Comparison of ENCODE assay signal across 17 mouse cellular contexts in the genomic region with DNA sequence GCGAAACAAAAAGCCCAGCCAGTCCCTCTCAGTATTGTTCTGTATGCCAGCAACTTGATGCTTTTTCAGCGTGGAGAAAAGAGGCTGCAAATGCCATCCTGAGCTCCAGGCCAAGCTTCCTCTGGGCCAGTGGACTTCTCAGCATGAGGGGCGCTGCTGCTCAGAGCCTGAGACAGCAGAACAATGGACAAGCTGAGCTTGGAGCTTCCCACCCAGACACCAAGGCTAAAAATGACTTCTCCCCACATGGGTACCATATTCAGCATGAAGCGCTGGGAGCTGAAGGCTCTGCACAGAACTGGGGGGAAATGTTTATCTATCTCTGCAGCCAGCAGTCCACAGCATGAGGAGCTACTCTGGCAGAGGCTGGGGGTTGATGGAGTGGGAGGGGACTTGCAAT.
DNase-seq lines count a peak whose midpoint lies in the region; ATAC-seq and TF ChIP-seq lines count a peak whose summit lies in the region.
"Had no signal": no experiment of that assay in that cellular context is flagged by ENCODE, and none has a peak within 500 bp of the region (broad histone marks: within the 10 kb centered on the region; RNA-seq: fewer than 3 reads in every experiment).

No protein-coding gene starts in this region.

- WGBS in embryonic facial prominence, embryonic 14.5 days, result 52% methylated on average over 4 of the region's 4 CpGs
- 48% methylated on average over 4 of the region's 4 CpGs for WGBS in embryonic facial prominence, embryonic 10.5 days
- 36% methylated on average over 4 of the region's 4 CpGs for WGBS in hindbrain, embryonic 15.5 days

- DNase-seq in embryonic facial prominence, embryonic 14.5 days (ENCODE audit: low spot score), result no peak
- no peak for DNase-seq in embryonic facial prominence, embryonic 10.5 days (ENCODE audit: low spot score)
- no peak for DNase-seq in left cerebral cortex, adult 2 months (ENCODE audit: extremely low spot score in 1 of 2, low spot score in 2 of 2)
- DNase-seq in left cerebral cortex, adult 9 months (ENCODE audit: low spot score in 2 of 2), result no peak
- peak; percentile 20 for DNase-seq in Muller cell, postnatal 12 days (ENCODE audit: inconsistent ontology term)
- no peak for DNase-seq in spleen, adult 18-20 months
- DNase-seq: kidney, adult 11 months; kidney, postnatal 14 days; lung, adult 2 months; lung, postnatal 4 days; thymus, postnatal 25 days had no signal

- H3K27ac ChIP-seq in embryonic facial prominence, embryonic 14.5 days (replicated peaks; ENCODE audit: low read depth, low read length), result no peak overlapping the region
- no peak overlapping the region for H3K27ac ChIP-seq in embryonic facial prominence, embryonic 10.5 days (replicated peaks)
- H3K27ac ChIP-seq in left cerebral cortex, adult 2 months, result peak overlapping the region; percentile 82
- peak overlapping the region; percentile 49 for H3K27ac ChIP-seq in hindbrain, embryonic 15.5 days (replicated peaks)
- H3K27ac ChIP-seq: neural tube, embryonic 13.5 days; stomach, postnatal 0 days had no signal

- no peak overlapping the region for H3K4me2 ChIP-seq in embryonic facial prominence, embryonic 14.5 days (ENCODE audit: low read depth, low read length)
- no peak overlapping the region for H3K4me2 ChIP-seq in hindbrain, embryonic 15.5 days
- H3K4me2 ChIP-seq: heart, embryonic 11.5 days; neural tube, embryonic 13.5 days had no signal

- no peak for TF ChIP-seq CTCF in left cerebral cortex, adult 2 months (IDR thresholded peaks at IDR 0.05)

- no peak overlapping the region for H3K4me3 ChIP-seq in embryonic facial prominence, embryonic 14.5 days (ENCODE audit: low read depth, low read length)
- H3K4me3 ChIP-seq in embryonic facial prominence, embryonic 10.5 days, result no peak overlapping the region
- H3K4me3 ChIP-seq in left cerebral cortex, adult 2 months, result no peak overlapping the region
- H3K4me3 ChIP-seq in hindbrain, embryonic 15.5 days, result no peak overlapping the region
- H3K4me3 ChIP-seq: erythroblast, embryonic 14.5 days; neural tube, embryonic 13.5 days had no signal

- H3K4me1 ChIP-seq in embryonic facial prominence, embryonic 14.5 days (ENCODE audit: control insufficient read depth, insufficient read depth, low read length), result no peaks in the 10 kb centered on the region
- H3K4me1 ChIP-seq in embryonic facial prominence, embryonic 10.5 days, result peaks cover 7% of the 10 kb centered on the region
- H3K4me1 ChIP-seq in hindbrain, embryonic 15.5 days (replicated peaks), result peaks cover 11% of the 10 kb centered on the region
- H3K4me1 ChIP-seq: neural tube, embryonic 13.5 days had no signal

- H3K36me3 ChIP-seq in embryonic facial prominence, embryonic 14.5 days (ENCODE audit: control insufficient read depth, insufficient read depth, low read length), result no peaks in the 10 kb centered on the region
- H3K36me3 ChIP-seq in embryonic facial prominence, embryonic 10.5 days (replicated peaks), result no peaks in the 10 kb centered on the region
- no peaks in the 10 kb centered on the region for H3K36me3 ChIP-seq in hindbrain, embryonic 15.5 days
- H3K36me3 ChIP-seq: neural tube, embryonic 13.5 days had no signal

- H3K9me3 ChIP-seq in embryonic facial prominence, embryonic 14.5 days (ENCODE audit: control insufficient read depth, low read length), result no peaks in the 10 kb centered on the region
- H3K9me3 ChIP-seq in embryonic facial prominence, embryonic 10.5 days, result no peaks in the 10 kb centered on the region
- H3K9me3 ChIP-seq in hindbrain, embryonic 15.5 days, result no peaks in the 10 kb centered on the region
- H3K9me3 ChIP-seq: neural tube, embryonic 13.5 days had no signal

- H3K9ac ChIP-seq in embryonic facial prominence, embryonic 14.5 days (ENCODE audit: low read depth, low read length), result peak overlapping the region; percentile 19; the same call in 1 of the 2 replicates
- no peak overlapping the region for H3K9ac ChIP-seq in hindbrain, embryonic 15.5 days
- H3K9ac ChIP-seq: neural tube, embryonic 13.5 days had no signal

- intact Hi-C loops in left cerebral cortex, adult 2 months (cut with DNase I), result no loop called here

- no peak for ATAC-seq in embryonic facial prominence, embryonic 14.5 days (ENCODE audit: low read depth)
- peak; percentile 74 for ATAC-seq in hindbrain, embryonic 15.5 days (ENCODE audit: low FRiP score, low read depth)
- ATAC-seq: Patski had no signal

- no peaks in the 10 kb centered on the region for H3K27me3 ChIP-seq in embryonic facial prominence, embryonic 14.5 days (replicated peaks; ENCODE audit: control insufficient read depth, insufficient read depth, low read length)
- H3K27me3 ChIP-seq in embryonic facial prominence, embryonic 10.5 days (replicated peaks; ENCODE audit: low read depth, poor library complexity, severe bottlenecking), result no peaks in the 10 kb centered on the region
- no peaks in the 10 kb centered on the region; the same call in 1 of the 2 replicates for H3K27me3 ChIP-seq in hindbrain, embryonic 15.5 days
- H3K27me3 ChIP-seq: neural tube, embryonic 13.5 days; Patski had no signal

Comparison
In these comparisons a context has a peak if more than half of its experiments do, and no peak if none do; other contexts are left out.
1. H3K27ac ChIP-seq: peak in left cerebral cortex, adult 2 months (single experiment) and hindbrain, embryonic 15.5 days (single experiment); none in embryonic facial prominence, embryonic 14.5 days (single experiment) and embryonic facial prominence, embryonic 10.5 days (single experiment).